Mouse (Mus musculus) olfactory bulb, adult 2 months (tissue): Measurements from ENCODE around the gene Nags.

Experiments used
- CTCF ChIP-seq: fragments of 200-500 bp; IDR thresholded peaks from 2 replicates; pipeline ENCODE4 v1.5.1; 2012; ENCODE audit warnings: low read depth, mild to moderate bottlenecking, low read length, moderate library complexity; ENCODE audit not compliant: insufficient read depth
- POLR2A ChIP-seq: fragments of 200-500 bp; IDR thresholded peaks from 2 replicates; pipeline ENCODE4 v1.6.1; 2012; ENCODE audit warnings: mild to moderate bottlenecking, low read depth, low read length, moderate library complexity; ENCODE audit not compliant: insufficient read depth

- no peak for TF ChIP-seq POLR2A
- no peak for TF ChIP-seq CTCF
Measured at GRCm38 (mm10) chr11:102117386-102117785, 27.9 kb upstream of the Nags start.
